Mouse (Mus musculus) midbrain, embryonic 16.5 days (tissue): ENCODE data around the gene Pelp1. TPM values are rescaled to one million over a fixed set of nuclear protein-coding genes. Genes with fewer than 3 reads are reported as not detected.

Experiments
- ATAC-seq: fragments of 200-750 bp; cut with Nextera tagmentation; 2 replicates; pipeline ENCODE4 v1.8.0; 2017; ENCODE audit warnings: moderate TSS enrichment
- H3K27ac ChIP-seq: fragments of 300-500 bp; sonication (generic); 2 replicates; pipeline ENCODE4 v1.5.1; 2014; ENCODE audit warnings: mild to moderate bottlenecking, low read length, mixed read lengths
- H3K27me3 ChIP-seq: fragments of 300-500 bp; sonication (generic); 2 replicates; pipeline ENCODE4 v1.6.1; 2014; ENCODE audit warnings: low read depth, low read length, mixed read lengths; ENCODE audit not compliant: control insufficient read depth, insufficient read depth
- H3K36me3 ChIP-seq: fragments of 300-500 bp; sonication (generic); 2 replicates; pipeline ENCODE4 v1.6.1; 2014; ENCODE audit warnings: mild to moderate bottlenecking, low read length, moderate library complexity, mixed read lengths; ENCODE audit not compliant: control insufficient read depth, insufficient read depth
- H3K4me1 ChIP-seq: fragments of 300-500 bp; sonication (generic); 2 replicates; pipeline ENCODE4 v1.6.1; 2014; ENCODE audit warnings: mild to moderate bottlenecking, low read length, mixed read lengths; ENCODE audit not compliant: control insufficient read depth, insufficient read depth
- H3K4me2 ChIP-seq: fragments of 300-500 bp; sonication (generic); 2 replicates; pipeline ENCODE4 v1.6.1; 2014; ENCODE audit warnings: mild to moderate bottlenecking, low read length, mixed read lengths
- H3K4me3 ChIP-seq: fragments of 300-500 bp; sonication (generic); 2 replicates; pipeline ENCODE4 v1.5.1; 2014; ENCODE audit warnings: low read depth, mild to moderate bottlenecking, low read length, moderate library complexity, mixed read lengths
- H3K9ac ChIP-seq: fragments of 300-500 bp; sonication (generic); 2 replicates; pipeline ENCODE4 v1.6.1; 2014; ENCODE audit warnings: low read depth, low read length, mixed read lengths
- H3K9me3 ChIP-seq: fragments of 300-500 bp; sonication (generic); replicated peaks from 2 replicates; pipeline ENCODE4 v1.6.1; 2014; ENCODE audit warnings: mild to moderate bottlenecking, low read length, mixed read lengths; ENCODE audit not compliant: control insufficient read depth, poor library complexity, severe bottlenecking
- WGBS: fragments of 180-500 bp; shearing (Covaris S2); extraction: QIAGEN DNeasy Blood & Tissue Kit; methylation state at CpG from one replicate; pipeline ENCODE4 v1.1.7; 2014; 5-methylcytosine and 5-hydroxymethylcytosine counted together
- polyA plus RNA-seq: library from polyadenylated mRNA; unstranded; fragments of >200 nt; fragmentation: Nextera tagmentation; extraction: Ambion mirVana; gene quantifications from 2 replicates; pipeline ENCODE4 v1.2.1, GENCODE M21; 2015

The Pelp1 gene
- polyA plus RNA-seq, 1 experiment from 2014 or later, result 33.0 TPM

DNA sequence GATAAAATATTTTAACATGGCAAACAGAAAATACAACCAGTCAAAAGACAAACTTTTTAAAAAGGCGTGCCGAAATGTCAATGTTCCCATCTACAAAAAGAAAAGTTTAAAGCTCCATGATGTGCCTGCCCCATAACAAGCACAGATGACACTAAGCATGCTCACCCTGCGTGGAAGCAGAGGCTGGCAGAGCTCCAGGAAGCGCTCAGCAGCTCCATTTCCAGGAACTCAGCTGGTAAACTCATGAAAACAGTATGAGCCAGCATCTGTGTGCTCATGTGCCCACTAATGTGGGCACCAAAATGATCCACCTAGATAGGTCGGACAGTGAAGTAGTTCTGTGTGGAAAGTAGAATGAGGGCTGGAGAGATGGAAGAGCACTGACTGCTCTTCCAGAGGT, 20.4 kb downstream of the Pelp1 start:
- H3K4me1 ChIP-seq, result no peaks in the 10 kb centered on the region
- H3K9ac ChIP-seq, result no peak overlapping the region
- no peak overlapping the region for H3K4me2 ChIP-seq
- no peak overlapping the region for H3K4me3 ChIP-seq
- H3K36me3 ChIP-seq, result peaks cover 20% of the 10 kb centered on the region
- no peak for ATAC-seq
- 92% methylated on average over 5 of the region's 5 CpGs for WGBS
- no peaks in the 10 kb centered on the region for H3K27me3 ChIP-seq
- H3K27ac ChIP-seq, result no peak overlapping the region
- no peaks in the 10 kb centered on the region for H3K9me3 ChIP-seq

DNA sequence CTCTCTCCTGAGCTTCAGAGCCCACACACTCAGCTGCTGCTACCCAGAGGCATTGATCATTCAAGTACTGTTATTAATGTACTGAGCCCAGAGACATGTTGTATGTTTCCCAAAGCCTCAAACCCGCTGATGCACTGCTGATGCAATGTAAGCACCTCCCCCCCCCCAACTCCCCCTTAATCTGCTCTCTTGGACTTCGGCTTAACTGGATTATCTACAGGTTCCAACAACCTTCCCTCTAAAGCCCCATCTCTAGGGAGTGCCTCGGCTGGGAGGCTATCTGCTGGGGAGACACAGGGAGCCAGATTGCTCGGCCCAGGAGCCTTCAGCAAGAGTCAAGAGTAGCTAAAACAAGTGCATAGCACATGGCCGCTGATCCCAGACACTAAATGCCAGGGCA, 22.4 kb downstream of the Pelp1 start:
- ATAC-seq, result no peak
- H3K4me3 ChIP-seq, result no peak overlapping the region
- no peaks in the 10 kb centered on the region for H3K4me1 ChIP-seq
- H3K27ac ChIP-seq, result no peak overlapping the region
- H3K36me3 ChIP-seq, result peaks cover 8% of the 10 kb centered on the region
- 62% methylated on average over 5 of the region's 5 CpGs for WGBS
- H3K9ac ChIP-seq, result no peak overlapping the region
- H3K4me2 ChIP-seq, result no peak overlapping the region
- H3K27me3 ChIP-seq, result no peaks in the 10 kb centered on the region
- no peaks in the 10 kb centered on the region for H3K9me3 ChIP-seq

DNA sequence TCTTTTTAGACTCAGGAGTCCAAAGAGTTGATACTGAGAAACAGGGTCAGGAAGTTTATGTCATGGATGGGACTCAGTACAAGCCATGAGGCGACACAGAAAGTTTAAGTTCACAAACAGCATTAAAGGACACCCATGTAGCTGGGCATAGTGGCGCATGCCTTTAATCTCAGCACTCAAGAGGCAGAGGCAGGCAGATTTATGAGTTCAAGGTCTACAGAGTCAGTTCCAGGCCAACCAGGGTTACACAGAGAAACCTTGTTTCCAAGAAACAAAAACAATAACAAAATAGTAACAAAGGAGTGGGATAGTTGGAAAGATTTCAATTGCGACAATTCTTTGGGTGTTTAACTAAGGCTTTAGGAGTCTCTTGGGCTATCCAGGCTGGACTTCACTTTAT, 25.7 kb downstream of the Pelp1 start:
- H3K4me1 ChIP-seq, result no peaks in the 10 kb centered on the region
- H3K9ac ChIP-seq, result no peak overlapping the region
- H3K9me3 ChIP-seq, result no peaks in the 10 kb centered on the region
- H3K36me3 ChIP-seq, result peaks cover 4% of the 10 kb centered on the region; the same call in 1 of the 2 replicates
- no peak for ATAC-seq
- no peak overlapping the region for H3K4me2 ChIP-seq
- WGBS, result 95% methylated on average over 3 of the region's 3 CpGs
- no peak overlapping the region for H3K27ac ChIP-seq
- no peaks in the 10 kb centered on the region for H3K27me3 ChIP-seq
- no peak overlapping the region for H3K4me3 ChIP-seq

DNA sequence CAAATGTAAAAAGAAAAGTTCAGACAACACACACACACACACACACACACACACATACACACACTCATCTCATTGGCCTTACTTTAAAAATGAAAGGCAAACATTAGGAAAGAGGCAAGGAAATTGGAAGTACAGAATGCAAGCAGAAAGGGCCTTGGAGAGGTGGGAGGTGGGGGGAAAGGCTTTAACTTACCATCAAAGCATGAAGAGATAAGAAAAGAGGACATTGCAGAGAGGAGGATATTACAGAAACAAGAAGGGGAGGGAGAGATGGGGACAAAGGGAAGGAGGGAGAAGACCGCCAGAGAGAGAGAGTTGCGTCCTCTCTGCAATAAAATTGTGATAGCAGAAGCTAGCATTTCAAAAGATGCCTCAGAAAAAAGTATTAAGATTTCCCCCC, 28.5 kb downstream of the Pelp1 start:
- H3K4me3 ChIP-seq, result no peak overlapping the region
- no peak overlapping the region for H3K4me2 ChIP-seq
- H3K27ac ChIP-seq, result no peak overlapping the region
- H3K4me1 ChIP-seq, result no peaks in the 10 kb centered on the region
- 71% methylated on average over 2 of the region's 2 CpGs for WGBS
- H3K9ac ChIP-seq, result no peak overlapping the region
- peaks cover 2% of the 10 kb centered on the region; the same call in 1 of the 2 replicates for H3K36me3 ChIP-seq
- H3K9me3 ChIP-seq, result no peaks in the 10 kb centered on the region
- ATAC-seq, result no peak
- no peaks in the 10 kb centered on the region for H3K27me3 ChIP-seq

DNA sequence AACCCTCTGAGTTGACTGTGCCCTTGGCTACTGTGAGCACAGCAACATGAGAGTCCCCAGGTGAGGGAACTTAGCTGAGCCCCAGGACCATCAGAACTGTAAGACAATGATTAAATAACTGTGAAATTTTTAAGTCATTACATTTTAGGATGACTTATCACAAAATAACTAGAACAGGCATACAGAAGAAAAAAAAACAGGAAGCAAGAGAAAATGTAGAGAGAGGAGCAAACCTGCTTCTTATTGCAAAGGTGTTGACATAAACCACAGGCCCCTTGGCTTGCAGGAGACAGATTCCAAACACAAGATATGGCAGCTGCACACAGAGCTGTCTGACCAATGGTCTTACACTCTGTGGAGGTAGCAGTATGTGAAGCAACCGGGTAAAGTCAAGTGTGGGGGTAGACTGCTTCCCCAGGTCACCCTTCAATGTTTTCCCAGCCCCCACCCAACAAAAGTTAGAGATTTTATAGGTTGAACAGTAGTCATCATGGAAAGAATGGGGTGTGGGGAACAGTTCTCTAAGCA, 29.3 kb downstream of the Pelp1 start:
- 97% methylated on average over 1 of the region's 1 CpGs for WGBS

DNA sequence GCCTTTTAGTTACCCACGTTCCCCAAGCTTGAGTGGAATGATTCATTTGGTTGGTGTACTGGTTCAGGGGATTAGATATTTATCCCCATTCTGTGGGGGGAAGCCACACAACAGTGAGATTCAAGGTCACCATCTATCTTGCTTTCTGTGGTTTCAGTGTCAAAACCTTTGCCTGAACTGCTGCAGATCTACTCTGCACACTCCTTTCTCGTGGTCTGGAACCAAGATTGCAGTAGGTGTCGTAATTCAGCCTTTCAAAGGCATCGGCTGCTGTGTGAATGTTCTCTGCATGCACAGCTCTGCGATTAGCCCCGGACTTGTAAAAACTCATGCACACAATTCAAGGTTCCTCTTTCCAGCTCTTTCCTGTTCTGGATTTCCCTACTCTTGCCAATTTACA, 33.8 kb downstream of the Pelp1 start:
- no peak for ATAC-seq
- no peaks in the 10 kb centered on the region for H3K27me3 ChIP-seq
- H3K4me1 ChIP-seq, result no peaks in the 10 kb centered on the region
- no peak overlapping the region for H3K27ac ChIP-seq
- no peaks in the 10 kb centered on the region for H3K9me3 ChIP-seq
- H3K9ac ChIP-seq, result no peak overlapping the region
- WGBS, result 87% methylated on average over 6 of the region's 6 CpGs
- H3K4me3 ChIP-seq, result no peak overlapping the region
- no peak overlapping the region for H3K4me2 ChIP-seq
- H3K36me3 ChIP-seq, result no peaks in the 10 kb centered on the region

More for the DNA sequence above, 29.3 kb downstream of the Pelp1 start:
- no peak for ATAC-seq
- Histone ChIP-seq H3K4me1 (no peaks in the 10 kb centered on the region), H3K9ac (no peak overlapping the region), H3K4me3 (no peak overlapping the region), H3K4me2 (no peak overlapping the region), H3K27ac (no peak overlapping the region), H3K9me3 (no peaks in the 10 kb centered on the region), H3K36me3 (peaks cover 2% of the 10 kb centered on the region; the same call in 1 of the 2 replicates), H3K27me3 (no peaks in the 10 kb centered on the region)

DNA sequence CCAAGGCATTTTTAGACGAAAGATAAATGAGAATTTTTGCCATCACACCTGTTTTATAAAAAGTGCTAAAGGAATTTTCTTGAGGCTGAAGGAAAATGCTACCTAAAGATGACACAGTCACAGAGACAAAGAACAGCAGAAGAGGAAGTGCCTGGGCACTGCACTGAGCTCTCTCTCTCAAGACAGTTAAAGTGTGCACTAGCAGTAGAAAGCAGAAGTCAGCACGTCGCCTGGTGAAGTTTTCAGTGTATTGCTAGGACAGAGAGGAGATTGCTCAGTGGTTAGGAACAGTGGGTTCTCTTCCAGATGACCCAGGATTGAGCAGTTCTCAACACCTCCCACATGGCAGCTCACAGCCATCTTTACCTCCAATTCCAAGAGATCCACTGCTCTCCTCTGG, 35.5 kb downstream of the Pelp1 start:
- no peak overlapping the region for H3K4me3 ChIP-seq
- no peak overlapping the region for H3K27ac ChIP-seq
- no peak overlapping the region for H3K4me2 ChIP-seq
- H3K27me3 ChIP-seq, result no peaks in the 10 kb centered on the region
- no peaks in the 10 kb centered on the region for H3K4me1 ChIP-seq
- H3K9ac ChIP-seq, result no peak overlapping the region
- ATAC-seq, result no peak
- 79% methylated on average over 3 of the region's 3 CpGs for WGBS
- no peaks in the 10 kb centered on the region for H3K36me3 ChIP-seq
- no peaks in the 10 kb centered on the region for H3K9me3 ChIP-seq

DNA sequence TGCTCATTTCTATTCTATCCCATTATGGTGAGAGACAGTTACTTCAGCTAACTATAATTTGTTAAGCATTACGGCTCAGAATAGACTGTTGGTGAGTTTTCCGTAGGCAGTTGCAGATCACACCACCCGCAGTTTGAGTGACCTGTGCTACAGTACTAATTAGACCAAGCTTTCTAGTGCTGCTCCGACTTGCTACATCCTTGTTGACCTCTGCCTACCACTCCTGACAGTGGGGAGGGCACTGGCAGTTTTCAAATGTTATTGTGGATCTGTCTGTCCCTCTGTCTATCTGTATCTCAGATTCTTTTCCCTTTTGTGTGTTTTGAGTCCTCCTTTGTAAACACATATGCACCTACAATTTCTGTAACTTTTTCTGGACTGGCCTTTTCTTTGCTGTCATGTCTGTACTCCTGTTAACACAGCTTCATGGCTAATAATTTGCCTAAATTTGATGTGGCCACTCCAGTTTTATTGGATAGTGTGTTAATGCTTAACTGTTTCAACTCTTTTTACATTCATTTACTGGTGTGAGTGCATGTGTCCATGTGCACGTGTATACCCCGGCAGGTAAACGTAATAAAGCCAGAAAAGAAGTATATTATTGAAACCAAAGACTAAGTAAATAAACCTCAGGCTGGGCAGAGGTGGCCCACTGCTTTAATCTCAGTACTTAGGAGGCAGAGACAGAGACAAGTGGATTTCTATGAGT, 36.8 kb downstream of the Pelp1 start:
- Histone ChIP-seq H3K36me3 (no peaks in the 10 kb centered on the region), H3K4me3 (no peak overlapping the region), H3K4me1 (no peaks in the 10 kb centered on the region), H3K9ac (no peak overlapping the region), H3K4me2 (no peak overlapping the region), H3K9me3 (no peaks in the 10 kb centered on the region), H3K27me3 (no peaks in the 10 kb centered on the region), H3K27ac (no peak overlapping the region)
- no peak for ATAC-seq
- 84% methylated on average over 7 of the region's 7 CpGs for WGBS

DNA sequence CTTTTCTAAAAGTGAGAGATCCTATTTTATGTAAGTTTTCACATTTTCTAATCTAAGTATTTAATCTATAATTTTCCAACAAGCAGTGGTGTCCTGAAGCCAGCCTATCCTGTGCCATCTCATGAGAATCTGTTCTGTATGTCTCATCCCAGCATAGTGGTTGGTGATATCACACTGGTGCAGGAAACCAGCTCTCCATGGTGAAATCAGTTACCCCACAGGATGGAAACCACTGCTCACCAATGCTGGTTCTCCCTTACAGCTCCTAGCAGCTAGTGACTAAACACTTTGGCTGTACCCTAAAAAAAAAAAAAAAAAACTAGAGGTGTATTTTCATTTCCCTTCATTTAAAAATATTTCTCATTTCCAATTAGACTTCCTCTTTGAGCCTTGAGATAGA, 37.4 kb downstream of the Pelp1 start:
- H3K27me3 ChIP-seq, result no peaks in the 10 kb centered on the region
- ATAC-seq, result no peak
- H3K36me3 ChIP-seq, result no peaks in the 10 kb centered on the region
- no peaks in the 10 kb centered on the region for H3K4me1 ChIP-seq
- no peak overlapping the region for H3K9ac ChIP-seq
- H3K9me3 ChIP-seq, result no peaks in the 10 kb centered on the region
- H3K4me2 ChIP-seq, result no peak overlapping the region
- H3K4me3 ChIP-seq, result no peak overlapping the region
- no peak overlapping the region for H3K27ac ChIP-seq
